Mouse (Mus musculus) bone marrow, adult 2 months (tissue): Measurements from ENCODE around the gene Ttc38. TPM values are rescaled to one million over a fixed set of nuclear protein-coding genes. Genes with fewer than 3 reads are reported as not detected.

Experiments used
- H3K27ac ChIP-seq: fragments of 200-500 bp; 2 replicates; pipeline ENCODE4 v1.5.1; 2012; ENCODE audit warnings: low read depth, mild to moderate bottlenecking, control low read depth, inconsistent platforms, low read length; ENCODE audit not compliant: control insufficient read depth, poor library complexity, insufficient read depth
- H3K4me1 ChIP-seq: fragments of 200-500 bp; 2 replicates; pipeline ENCODE4 v1.6.1; 2011; ENCODE audit warnings: low read length; ENCODE audit not compliant: control insufficient read depth, insufficient read depth
- H3K4me3 ChIP-seq: fragments of 200-500 bp; replicated peaks from 2 replicates; pipeline ENCODE3; 2011; ENCODE audit warnings: mild to moderate bottlenecking, low read depth, low read length, control low read depth; ENCODE audit not compliant: control insufficient read depth
- CTCF ChIP-seq: fragments of 200-500 bp; IDR thresholded peaks from 2 replicates; pipeline ENCODE4 v1.5.1; 2011; ENCODE audit warnings: low read length, control low read depth; ENCODE audit not compliant: control insufficient read depth, insufficient read depth
- POLR2A ChIP-seq: fragments of 200-500 bp; IDR thresholded peaks from 2 replicates; pipeline ENCODE4 v1.6.1; 2011; ENCODE audit warnings: low read depth, mild to moderate bottlenecking, control low read depth, low read length, borderline replicate concordance; ENCODE audit not compliant: control insufficient read depth
- WGBS: fragments of 180-500 bp; shearing (Covaris S2); methylation state at CpG from one replicate; pipeline ENCODE4 v1.1.7; 2018; 5-methylcytosine and 5-hydroxymethylcytosine counted together
- polyA plus RNA-seq: library from polyadenylated mRNA; stranded (reverse); fragments of >200 nt; gene quantifications from 2 replicates; pipeline ENCODE4 v1.2.4, GENCODE M21; 2011; ENCODE audit warnings: low replicate concordance; ENCODE audit not compliant: missing spikeins, insufficient read depth, insufficient read length

Gene Ttc38
- polyA plus RNA-seq: 2.4 and 2.9 TPM in 2 replicates

- no peaks in the 10 kb centered on the region; the same call in 1 of the 2 replicates for H3K4me1 ChIP-seq
- TF ChIP-seq POLR2A (peak; percentile 69; the same call in 1 of the 2 replicates), CTCF (no peak)
- WGBS: under 1% methylated on average over 27 of the region's 27 CpGs
- H3K27ac ChIP-seq: peak within 1 kb of the TSS; percentile 51; the same call in 1 of the 2 replicates
- H3K4me3 ChIP-seq: peak within 1 kb of the TSS; percentile 86
Observed at GRCm38 (mm10) chr15:85831954-85832590, at the start of gene Ttc38. Gene Ttc38 (plus strand): TSS chr15:85832306.

- H3K27ac ChIP-seq: no peak overlapping the region
- 83% methylated on average over 4 of the region's 4 CpGs for WGBS
- no peak overlapping the region for H3K4me3 ChIP-seq
- no peak for TF ChIP-seq POLR2A
- TF ChIP-seq CTCF: no peak
- H3K4me1 ChIP-seq: no peaks in the 10 kb centered on the region
Observed at GRCm38 (mm10) chr15:85783146-85783545, 49.0 kb upstream of the Ttc38 start.

GRCm38 (mm10) chr15:85784341-85784740 is 47.8 kb upstream of the Ttc38 start:
- H3K4me3 ChIP-seq: no peak overlapping the region
- TF ChIP-seq CTCF (no peak), POLR2A (no peak)
- 73% methylated on average over 3 of the region's 3 CpGs for WGBS
- no peak overlapping the region for H3K27ac ChIP-seq
- no peaks in the 10 kb centered on the region for H3K4me1 ChIP-seq

DNA sequence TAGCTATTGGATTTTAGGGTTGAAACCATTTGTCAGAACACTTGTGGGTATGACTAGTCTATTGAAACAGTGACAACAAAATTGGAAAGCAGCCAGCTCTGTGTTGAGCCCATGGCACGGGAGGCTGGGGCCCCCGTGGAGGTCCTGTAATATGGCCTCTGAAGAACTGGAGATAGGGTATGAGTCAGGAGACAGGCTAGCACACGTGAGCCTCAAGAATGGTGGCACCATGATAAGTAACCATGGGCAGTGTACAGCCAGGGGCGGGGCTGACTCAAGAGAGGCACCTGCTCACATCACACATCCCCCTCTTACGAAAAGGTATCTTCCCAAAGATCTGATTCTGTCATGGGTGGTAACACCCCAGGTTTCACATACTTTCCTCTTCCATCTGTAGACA is 45.4 kb upstream of the Ttc38 start:
- H3K4me1 ChIP-seq: no peaks in the 10 kb centered on the region
- H3K27ac ChIP-seq: no peak overlapping the region
- 58% methylated on average over 5 of the region's 5 CpGs for WGBS
- TF ChIP-seq POLR2A: no peak
- no peak for TF ChIP-seq CTCF
- no peak overlapping the region for H3K4me3 ChIP-seq

- no peaks in the 10 kb centered on the region; the same call in 1 of the 2 replicates for H3K4me1 ChIP-seq
- H3K27ac ChIP-seq: no peak overlapping the region
- TF ChIP-seq POLR2A: no peak
- no peak for TF ChIP-seq CTCF
- H3K4me3 ChIP-seq: no peak overlapping the region
- 82% methylated on average over 6 of the region's 6 CpGs for WGBS
Observed at GRCm38 (mm10) chr15:85787482-85787881, 44.6 kb upstream of the Ttc38 start.

- no peak overlapping the region for H3K4me3 ChIP-seq
- H3K27ac ChIP-seq: no peak overlapping the region
- no peak for TF ChIP-seq CTCF
- TF ChIP-seq POLR2A: no peak
- no peaks in the 10 kb centered on the region; the same call in 1 of the 2 replicates for H3K4me1 ChIP-seq
- WGBS: 88% methylated on average over 4 of the region's 4 CpGs
Observed at GRCm38 (mm10) chr15:85788051-85788450, 44.1 kb upstream of the Ttc38 start.

GRCm38 (mm10) chr15:85788633-85789032 is 43.5 kb upstream of the Ttc38 start:
- 78% methylated on average over 16 of the region's 16 CpGs for WGBS
- H3K4me1 ChIP-seq: no peaks in the 10 kb centered on the region; the same call in 1 of the 2 replicates
- H3K4me3 ChIP-seq: no peak overlapping the region
- TF ChIP-seq CTCF (no peak), POLR2A (no peak)
- no peak overlapping the region for H3K27ac ChIP-seq

- no peak for TF ChIP-seq CTCF
- TF ChIP-seq POLR2A: no peak
- Histone ChIP-seq H3K27ac (no peak overlapping the region), H3K4me3 (no peak overlapping the region), H3K4me1 (no peaks in the 10 kb centered on the region; the same call in 1 of the 2 replicates)
- WGBS: 67% methylated on average over 4 of the region's 4 CpGs
Observed at GRCm38 (mm10) chr15:85791449-85791848, 40.7 kb upstream of the Ttc38 start.

- H3K4me1 ChIP-seq: no peaks in the 10 kb centered on the region; the same call in 1 of the 2 replicates
- TF ChIP-seq POLR2A: no peak
- TF ChIP-seq CTCF: no peak
- WGBS: 9% methylated on average over 1 of the region's 1 CpGs
- no peak overlapping the region for H3K27ac ChIP-seq
- no peak overlapping the region for H3K4me3 ChIP-seq
Observed at GRCm38 (mm10) chr15:85792819-85793218, 39.3 kb upstream of the Ttc38 start.
